Mouse (Mus musculus): ENCODE measurements around the gene Gna15. TPM values are rescaled to one million over a fixed set of nuclear protein-coding genes. Genes with fewer than 3 reads are reported as not detected.

Gene Gna15
- polyA plus RNA-seq, 1 experiment, result not detected

DNA sequence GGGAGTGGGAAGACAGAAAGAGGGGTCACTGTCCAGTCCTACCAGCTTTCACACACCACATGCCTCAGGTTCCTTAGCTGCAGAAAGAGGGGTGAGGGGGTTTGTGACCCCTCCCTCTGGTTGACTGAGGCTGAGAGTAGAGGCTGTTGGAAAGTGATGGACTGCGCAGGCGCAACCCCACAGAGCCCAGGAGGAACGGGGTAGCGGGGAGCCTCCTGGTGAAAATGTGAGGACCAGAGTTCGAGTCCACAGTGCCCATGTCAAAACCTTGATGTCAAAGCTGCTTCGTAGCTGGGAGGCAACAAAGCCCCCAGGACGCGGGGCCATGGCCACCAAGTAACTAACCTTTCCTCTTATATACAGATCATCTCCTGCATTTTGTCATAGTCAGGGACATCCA lies 66.4 kb downstream of the Gna15 start:
- Histone ChIP-seq H3K27me3 (ENCODE audit: control insufficient read depth, insufficient read depth, insufficient read length) (no peaks in the 10 kb centered on the region), H3K4me3 (no peak overlapping the region), H3K4me2 (ENCODE audit: low read depth) (no peak overlapping the region), H3K36me3 (ENCODE audit: control insufficient read depth, insufficient read depth) (no peaks in the 10 kb centered on the region), H3ac (ENCODE audit: control insufficient read depth, insufficient read length) (no peak overlapping the region), H3K79me2 (ENCODE audit: control insufficient read depth, insufficient read depth) (no peaks in the 10 kb centered on the region)
- TF ChIP-seq USF1 (IDR thresholded peaks at IDR 0.05; ENCODE audit: low read depth), result no peak
- no peak for TF ChIP-seq TCF3 (IDR thresholded peaks at IDR 0.05; ENCODE audit: insufficient read length, low read depth)
- TF ChIP-seq MYOD1 (IDR thresholded peaks at IDR 0.05; ENCODE audit: control insufficient read depth in 1 of 3, insufficient read length in 2 of 3, low read depth in 2 of 3), result no peak
- TF ChIP-seq CEBPB (IDR thresholded peaks at IDR 0.05; ENCODE audit: insufficient read depth, poor library complexity, severe bottlenecking), result no peak
- TF ChIP-seq REST (IDR thresholded peaks at IDR 0.05; ENCODE audit: insufficient read depth, insufficient read length), result no peak
- TF ChIP-seq POLR2AphosphoS2 (IDR thresholded peaks at IDR 0.05; ENCODE audit: insufficient read length, low read depth), result no peak
- no peak for TF ChIP-seq SRF (IDR thresholded peaks at IDR 0.05; ENCODE audit: control insufficient read depth, insufficient read length, low read depth)
- no peak for TF ChIP-seq MAX (IDR thresholded peaks at IDR 0.05; ENCODE audit: low read depth)
- TF ChIP-seq POLR2A (IDR thresholded peaks at IDR 0.05; ENCODE audit: insufficient read length, low read depth), result no peak
- no peak for TF ChIP-seq MYOG (IDR thresholded peaks at IDR 0.05; ENCODE audit: control insufficient read depth in 1 of 3, insufficient read depth in 1 of 3, insufficient read length in 2 of 3, low read depth in 2 of 3)
- TF ChIP-seq TCF12 (IDR thresholded peaks at IDR 0.05; ENCODE audit: insufficient read depth, poor library complexity, severe bottlenecking), result no peak
- no peak for TF ChIP-seq E2F4 (IDR thresholded peaks at IDR 0.05; ENCODE audit: insufficient read depth)

DNA sequence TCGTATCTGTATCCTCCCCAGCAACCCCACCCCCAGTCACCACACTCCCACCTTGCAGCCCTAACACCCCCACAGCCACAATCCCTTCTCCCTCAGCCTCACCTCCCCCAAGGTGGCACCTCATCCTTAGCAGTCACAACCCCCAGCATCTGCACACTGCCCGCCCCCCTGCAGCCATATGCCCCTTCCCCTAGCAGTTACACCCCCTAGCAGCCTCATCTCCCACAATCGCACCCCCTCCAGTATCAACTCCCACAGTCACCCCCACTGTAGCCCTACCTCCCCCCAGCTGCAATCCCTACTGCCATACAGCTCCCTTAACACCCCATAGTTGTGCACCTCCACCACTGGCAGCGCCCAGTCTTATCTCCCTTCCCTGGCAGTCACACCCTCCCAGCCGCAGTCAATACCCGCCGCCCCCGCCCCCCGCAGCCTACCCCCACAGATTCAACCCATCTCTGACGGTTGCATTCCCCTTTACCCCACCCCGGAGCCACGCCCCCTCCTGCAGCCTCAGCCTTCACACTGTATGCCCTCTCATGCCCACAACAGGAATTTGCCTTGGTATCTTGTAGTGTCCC lies 67.0 kb downstream of the Gna15 start:
- Histone ChIP-seq H3K4me3 (no peak overlapping the region), H3K36me3 (ENCODE audit: control insufficient read depth, insufficient read depth) (no peaks in the 10 kb centered on the region), H3K4me2 (ENCODE audit: low read depth) (no peak overlapping the region), H3K79me2 (ENCODE audit: control insufficient read depth, insufficient read depth) (no peaks in the 10 kb centered on the region), H3ac (ENCODE audit: control insufficient read depth, insufficient read length) (no peak overlapping the region), H3K27me3 (ENCODE audit: control insufficient read depth, insufficient read depth, insufficient read length) (no peaks in the 10 kb centered on the region)
- TF ChIP-seq MYOG (IDR thresholded peaks at IDR 0.05; ENCODE audit: control insufficient read depth in 1 of 3, insufficient read depth in 1 of 3, insufficient read length in 2 of 3, low read depth in 2 of 3) (no peak), USF1 (IDR thresholded peaks at IDR 0.05; ENCODE audit: low read depth) (no peak), MYOD1 (IDR thresholded peaks at IDR 0.05; ENCODE audit: control insufficient read depth in 1 of 3, insufficient read length in 2 of 3, low read depth in 2 of 3) (no peak)

DNA sequence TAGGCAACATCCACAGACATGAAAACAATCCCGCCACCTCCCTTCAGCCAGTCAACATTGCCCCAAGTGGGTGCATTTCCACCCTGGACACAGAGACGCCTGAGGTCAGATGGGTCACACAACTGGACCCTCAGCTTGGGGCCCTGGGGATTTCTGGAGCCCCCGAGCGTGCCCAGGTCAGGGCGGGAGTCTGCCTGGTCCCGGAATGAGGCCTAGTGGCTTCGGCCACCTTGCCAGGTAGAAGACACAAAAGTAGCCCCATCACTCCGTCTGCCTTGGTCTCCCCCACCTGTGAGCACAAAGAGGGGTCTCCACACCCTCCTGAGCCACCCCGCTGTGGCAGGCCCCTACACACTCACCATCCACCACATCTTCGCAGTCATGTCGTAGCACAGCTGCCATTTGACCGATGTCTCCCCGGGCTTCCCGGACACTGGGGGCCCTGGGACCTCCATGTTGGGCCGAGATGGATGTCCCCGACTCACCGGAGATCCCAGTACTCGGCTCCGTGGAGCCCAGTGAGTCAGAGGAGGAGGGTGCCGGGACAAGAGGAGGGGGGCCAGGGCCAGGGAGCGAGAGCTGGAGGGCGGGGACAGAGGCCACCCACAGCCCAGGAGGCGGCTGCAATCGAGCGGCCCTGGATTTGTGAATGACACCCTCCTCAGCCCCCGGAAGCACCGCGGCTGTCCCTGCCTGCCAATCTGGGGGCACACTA lies 68.7 kb downstream of the Gna15 start, which contains the start of gene Nfic:
Gene Nfic, minus strand, starts transcription at position 455 of the 715 bp plus-strand sequence.
- H3K36me3 ChIP-seq (ENCODE audit: control insufficient read depth, insufficient read depth), result no peaks in the 10 kb centered on the region
- no peak within 1 kb of the TSS for H3ac ChIP-seq (ENCODE audit: control insufficient read depth, insufficient read length)
- TF ChIP-seq MYOD1 (IDR thresholded peaks at IDR 0.05; ENCODE audit: control insufficient read depth in 1 of 3, insufficient read length in 2 of 3, low read depth in 2 of 3) (no peak), TCF12 (IDR thresholded peaks at IDR 0.05; ENCODE audit: insufficient read depth, poor library complexity, severe bottlenecking) (no peak), USF1 (IDR thresholded peaks at IDR 0.05; ENCODE audit: low read depth) (no peak), SRF (IDR thresholded peaks at IDR 0.05; ENCODE audit: control insufficient read depth, insufficient read length, low read depth) (no peak), MAX (IDR thresholded peaks at IDR 0.05; ENCODE audit: low read depth) (no peak), POLR2AphosphoS2 (IDR thresholded peaks at IDR 0.05; ENCODE audit: insufficient read length, low read depth) (no peak), MYOG (IDR thresholded peaks at IDR 0.05; ENCODE audit: control insufficient read depth in 1 of 3, insufficient read depth in 1 of 3, insufficient read length in 2 of 3, low read depth in 2 of 3) (no peak), E2F4 (IDR thresholded peaks at IDR 0.05; ENCODE audit: insufficient read depth) (no peak), POLR2A (IDR thresholded peaks at IDR 0.05; ENCODE audit: insufficient read length, low read depth) (no peak), TCF3 (IDR thresholded peaks at IDR 0.05; ENCODE audit: insufficient read length, low read depth) (no peak), CEBPB (IDR thresholded peaks at IDR 0.05; ENCODE audit: insufficient read depth, poor library complexity, severe bottlenecking) (no peak), REST (IDR thresholded peaks at IDR 0.05; ENCODE audit: insufficient read depth, insufficient read length) (no peak)
- H3K4me3 ChIP-seq, result no peak within 1 kb of the TSS
- H3K79me2 ChIP-seq (ENCODE audit: control insufficient read depth, insufficient read depth), result no peaks in the 10 kb centered on the region
- no peak within 1 kb of the TSS for H3K4me2 ChIP-seq (ENCODE audit: low read depth)
- H3K27me3 ChIP-seq (ENCODE audit: control insufficient read depth, insufficient read depth, insufficient read length), result no peaks in the 10 kb centered on the region

DNA sequence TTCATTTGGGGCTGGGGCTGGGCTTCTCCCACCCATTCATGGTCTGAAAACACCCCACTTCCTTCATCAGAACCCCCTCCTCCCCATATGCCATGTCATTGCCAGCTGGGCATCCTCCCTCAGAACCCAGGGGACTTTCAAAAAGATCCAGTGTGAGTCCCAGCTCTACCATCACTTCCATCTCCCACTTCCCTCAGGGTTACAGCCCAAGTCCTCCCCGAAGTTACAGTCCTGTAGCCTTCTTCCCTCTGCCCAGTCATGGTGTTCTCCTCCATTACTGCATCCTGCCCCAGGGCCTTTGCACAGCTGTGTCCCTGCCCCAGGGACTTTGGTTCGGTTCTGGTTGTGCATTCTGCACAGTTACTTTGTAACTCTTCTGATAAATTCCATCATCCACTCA lies 69.9 kb downstream of the Gna15 start:
- H3K4me2 ChIP-seq (ENCODE audit: low read depth), result no peak overlapping the region
- H3ac ChIP-seq (ENCODE audit: control insufficient read depth, insufficient read length), result no peak overlapping the region
- no peak overlapping the region for H3K4me3 ChIP-seq
- no peaks in the 10 kb centered on the region for H3K36me3 ChIP-seq (ENCODE audit: control insufficient read depth, insufficient read depth)
- TF ChIP-seq POLR2A (IDR thresholded peaks at IDR 0.05; ENCODE audit: insufficient read length, low read depth) (no peak), REST (IDR thresholded peaks at IDR 0.05; ENCODE audit: insufficient read depth, insufficient read length) (no peak), CEBPB (IDR thresholded peaks at IDR 0.05; ENCODE audit: insufficient read depth, poor library complexity, severe bottlenecking) (no peak), MYOD1 (IDR thresholded peaks at IDR 0.05; ENCODE audit: control insufficient read depth in 1 of 3, insufficient read length in 2 of 3, low read depth in 2 of 3) (no peak)
- no peaks in the 10 kb centered on the region for H3K27me3 ChIP-seq (ENCODE audit: control insufficient read depth, insufficient read depth, insufficient read length)
- H3K79me2 ChIP-seq (ENCODE audit: control insufficient read depth, insufficient read depth), result no peaks in the 10 kb centered on the region

DNA sequence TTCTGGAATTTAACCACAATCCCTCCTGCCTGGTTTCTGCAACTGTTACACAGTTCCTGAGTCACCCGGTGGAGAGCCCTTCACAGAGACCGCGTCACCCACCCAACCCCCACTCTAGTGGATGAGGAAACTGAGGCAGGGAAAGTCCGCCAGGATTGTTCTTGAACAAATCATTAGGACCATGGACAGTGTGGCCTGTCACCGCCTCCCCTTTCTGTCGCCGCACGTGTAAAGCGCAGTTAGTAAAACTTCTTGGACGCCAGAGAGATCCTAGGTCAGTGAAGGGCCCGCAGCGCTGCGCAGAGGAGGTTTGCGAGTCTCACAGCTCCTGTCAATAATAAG lies 71.1 kb downstream of the Gna15 start:
- Histone ChIP-seq H3K4me2 (ENCODE audit: low read depth) (peak overlapping the region; percentile 69), H3K4me3 (no peak overlapping the region), H3K79me2 (ENCODE audit: control insufficient read depth, insufficient read depth) (no peaks in the 10 kb centered on the region), H3K27me3 (ENCODE audit: control insufficient read depth, insufficient read depth, insufficient read length) (no peaks in the 10 kb centered on the region), H3K36me3 (ENCODE audit: control insufficient read depth, insufficient read depth) (no peaks in the 10 kb centered on the region), H3ac (ENCODE audit: control insufficient read depth, insufficient read length) (no peak overlapping the region)
- TF ChIP-seq POLR2A (IDR thresholded peaks at IDR 0.05; ENCODE audit: insufficient read length, low read depth), result no peak
- TF ChIP-seq E2F4 (IDR thresholded peaks at IDR 0.05; ENCODE audit: insufficient read depth), result no peak
- no peak for TF ChIP-seq MYOG (IDR thresholded peaks at IDR 0.05; ENCODE audit: control insufficient read depth in 1 of 3, insufficient read depth in 1 of 3, insufficient read length in 2 of 3, low read depth in 2 of 3)
- TF ChIP-seq REST (IDR thresholded peaks at IDR 0.05; ENCODE audit: insufficient read depth, insufficient read length), result no peak
- no peak for TF ChIP-seq TCF3 (IDR thresholded peaks at IDR 0.05; ENCODE audit: insufficient read length, low read depth)
- TF ChIP-seq POLR2AphosphoS2 (IDR thresholded peaks at IDR 0.05; ENCODE audit: insufficient read length, low read depth), result no peak
- no peak for TF ChIP-seq SRF (IDR thresholded peaks at IDR 0.05; ENCODE audit: control insufficient read depth, insufficient read length, low read depth)
- no peak for TF ChIP-seq TCF12 (IDR thresholded peaks at IDR 0.05; ENCODE audit: insufficient read depth, poor library complexity, severe bottlenecking)
- TF ChIP-seq MAX (IDR thresholded peaks at IDR 0.05; ENCODE audit: low read depth), result no peak
- TF ChIP-seq MYOD1 (IDR thresholded peaks at IDR 0.05; ENCODE audit: control insufficient read depth in 1 of 3, insufficient read length in 2 of 3, low read depth in 2 of 3), result no peak
- TF ChIP-seq CEBPB (IDR thresholded peaks at IDR 0.05; ENCODE audit: insufficient read depth, poor library complexity, severe bottlenecking), result no peak
- TF ChIP-seq USF1 (IDR thresholded peaks at IDR 0.05; ENCODE audit: low read depth), result no peak

Measured in myocyte (in vitro differentiated cells).